Mouse (Mus musculus): ENCODE measurements at regions not wholly inside any gene's neighbourhood (a gene's known extent, or its start where the extent isn't known, plus 50 kb on each side); places are given as distances from the start of the nearest gene placed in this dataset.

GRCm38 (mm10) chr13:58495390-58496073 lies 92.4 kb upstream of the Hnrnpk start:
- ATAC-seq (ENCODE audit: insufficient read depth, low read depth): peak; percentile 77
- Histone ChIP-seq H3K4me1 (ENCODE audit: control insufficient read depth, insufficient read depth) (peaks cover 25% of the 10 kb centered on the region), H3K4me3 (ENCODE audit: low read depth, low read length) (no peak overlapping the region), H3K9ac (replicated peaks; ENCODE audit: low read depth, low read length) (0 out of 2 replicates have a peak overlapping the region, but pooled peaks have one; percentile 28), H3K27me3 (ENCODE audit: control insufficient read depth, insufficient read depth, low read length) (no peaks in the 10 kb centered on the region), H3K4me2 (ENCODE audit: low read depth, low read length) (peak overlapping the region; percentile 2; the same call in 1 of the 2 replicates), H3K27ac (ENCODE audit: low read depth) (peak overlapping the region; percentile 85), H3K36me3 (replicated peaks; ENCODE audit: control insufficient read depth, insufficient read depth, low read length) (no peaks in the 10 kb centered on the region), H3K9me3 (replicated peaks; ENCODE audit: control insufficient read depth, low read length) (no peaks in the 10 kb centered on the region)
- TF ChIP-seq CTCF (IDR thresholded peaks at IDR 0.05; ENCODE audit: low read depth) (no peak), EP300 (IDR thresholded peaks at IDR 0.05; ENCODE audit: low read depth) (peak; percentile 95; the same call in 1 of the 2 replicates)
- 20% methylated on average over 12 of the region's 12 CpGs for WGBS
- peak; percentile 57 for DNase-seq (ENCODE audit: low spot score)

GRCm38 (mm10) chr13:58494726-58495125 lies 91.6 kb upstream of the Hnrnpk start:
- Histone ChIP-seq H3K9me3 (replicated peaks; ENCODE audit: control insufficient read depth, low read length) (no peaks in the 10 kb centered on the region), H3K4me3 (ENCODE audit: low read depth, low read length) (no peak overlapping the region), H3K9ac (replicated peaks; ENCODE audit: low read depth, low read length) (no peak overlapping the region), H3K27me3 (ENCODE audit: control insufficient read depth, insufficient read depth, low read length) (no peaks in the 10 kb centered on the region), H3K4me1 (ENCODE audit: control insufficient read depth, insufficient read depth) (peaks cover 25% of the 10 kb centered on the region), H3K4me2 (ENCODE audit: low read depth, low read length) (peak overlapping the region; percentile 2; the same call in 1 of the 2 replicates), H3K27ac (ENCODE audit: low read depth) (peak overlapping the region; percentile 85), H3K36me3 (replicated peaks; ENCODE audit: control insufficient read depth, insufficient read depth, low read length) (no peaks in the 10 kb centered on the region)
- ATAC-seq (ENCODE audit: insufficient read depth, low read depth): peak; percentile 57; the same call in 1 of the 2 replicates
- TF ChIP-seq CTCF (IDR thresholded peaks at IDR 0.05; ENCODE audit: low read depth) (no peak), EP300 (IDR thresholded peaks at IDR 0.05; ENCODE audit: low read depth) (no peak; the same call in 1 of the 2 replicates)
- DNase-seq (ENCODE audit: low spot score): peak; percentile 88
- WGBS: 26% methylated on average over 5 of the region's 5 CpGs

- no peak overlapping the region for H3K4me2 ChIP-seq (ENCODE audit: low read depth, low read length)
- H3K4me1 ChIP-seq (ENCODE audit: control insufficient read depth, insufficient read depth): peaks cover 13% of the 10 kb centered on the region
- no peak for ATAC-seq (ENCODE audit: insufficient read depth, low read depth)
- H3K27ac ChIP-seq (ENCODE audit: low read depth): no peak overlapping the region
- WGBS: 20% methylated on average over 8 of the region's 8 CpGs
- no peaks in the 10 kb centered on the region for H3K9me3 ChIP-seq (replicated peaks; ENCODE audit: control insufficient read depth, low read length)
- no peak for DNase-seq (ENCODE audit: low spot score)
- TF ChIP-seq CTCF (IDR thresholded peaks at IDR 0.05; ENCODE audit: low read depth): no peak
- TF ChIP-seq EP300 (IDR thresholded peaks at IDR 0.05; ENCODE audit: low read depth): no peak
- no peak overlapping the region for H3K4me3 ChIP-seq (ENCODE audit: low read depth, low read length)
- no peaks in the 10 kb centered on the region for H3K36me3 ChIP-seq (replicated peaks; ENCODE audit: control insufficient read depth, insufficient read depth, low read length)
- no peak overlapping the region for H3K9ac ChIP-seq (replicated peaks; ENCODE audit: low read depth, low read length)
- no peaks in the 10 kb centered on the region for H3K27me3 ChIP-seq (ENCODE audit: control insufficient read depth, insufficient read depth, low read length)
Measured at GRCm38 (mm10) chr13:58490829-58491228, 87.7 kb upstream of the Hnrnpk start.

GRCm38 (mm10) chr13:58485011-58485410 lies 81.9 kb upstream of the Hnrnpk start:
- Histone ChIP-seq H3K27me3 (ENCODE audit: control insufficient read depth, insufficient read depth, low read length) (no peaks in the 10 kb centered on the region), H3K9me3 (replicated peaks; ENCODE audit: control insufficient read depth, low read length) (no peaks in the 10 kb centered on the region), H3K27ac (ENCODE audit: low read depth) (no peak overlapping the region), H3K9ac (replicated peaks; ENCODE audit: low read depth, low read length) (no peak overlapping the region), H3K36me3 (replicated peaks; ENCODE audit: control insufficient read depth, insufficient read depth, low read length) (no peaks in the 10 kb centered on the region), H3K4me1 (ENCODE audit: control insufficient read depth, insufficient read depth) (no peaks in the 10 kb centered on the region), H3K4me3 (ENCODE audit: low read depth, low read length) (no peak overlapping the region), H3K4me2 (ENCODE audit: low read depth, low read length) (no peak overlapping the region)
- no peak for TF ChIP-seq EP300 (IDR thresholded peaks at IDR 0.05; ENCODE audit: low read depth)
- TF ChIP-seq CTCF (IDR thresholded peaks at IDR 0.05; ENCODE audit: low read depth): no peak
- whole genome bisulfite sequencing: 88% methylated on average over 10 of the region's 10 CpGs
- DNase-seq (ENCODE audit: low spot score) (no peak), ATAC-seq (ENCODE audit: insufficient read depth, low read depth) (no peak)

GRCm38 (mm10) chr13:58482701-58483100 lies 79.6 kb upstream of the Hnrnpk start:
- DNase-seq (ENCODE audit: low spot score) (no peak), ATAC-seq (ENCODE audit: insufficient read depth, low read depth) (no peak)
- Histone ChIP-seq H3K4me2 (ENCODE audit: low read depth, low read length) (no peak overlapping the region), H3K27ac (ENCODE audit: low read depth) (no peak overlapping the region), H3K9me3 (replicated peaks; ENCODE audit: control insufficient read depth, low read length) (no peaks in the 10 kb centered on the region), H3K27me3 (ENCODE audit: control insufficient read depth, insufficient read depth, low read length) (no peaks in the 10 kb centered on the region), H3K4me3 (ENCODE audit: low read depth, low read length) (no peak overlapping the region), H3K36me3 (replicated peaks; ENCODE audit: control insufficient read depth, insufficient read depth, low read length) (no peaks in the 10 kb centered on the region), H3K4me1 (ENCODE audit: control insufficient read depth, insufficient read depth) (no peaks in the 10 kb centered on the region), H3K9ac (replicated peaks; ENCODE audit: low read depth, low read length) (no peak overlapping the region)
- 63% methylated on average over 9 of the region's 9 CpGs for WGBS
- TF ChIP-seq EP300 (IDR thresholded peaks at IDR 0.05; ENCODE audit: low read depth) (no peak), CTCF (IDR thresholded peaks at IDR 0.05; ENCODE audit: low read depth) (no peak)
